Mouse (Mus musculus) embryo, embryonic 10.5 days (tissue): Measurements from ENCODE around the gene Yif1b.

ENCODE experiments used
- DNase-seq: peaks from one replicate; pipeline ENCODE4 v3.0.0-alpha.2; 2015; ENCODE audit warnings: low spot score

The Yif1b gene

GRCm38 (mm10) chr7:29281201-29282073, 43.3 kb downstream of the Yif1b start, which contains the start of gene Spint2:
Gene Spint2 (minus strand): TSS chr7:29281912.
- peak; percentile 47 for DNase-seq

DNA sequence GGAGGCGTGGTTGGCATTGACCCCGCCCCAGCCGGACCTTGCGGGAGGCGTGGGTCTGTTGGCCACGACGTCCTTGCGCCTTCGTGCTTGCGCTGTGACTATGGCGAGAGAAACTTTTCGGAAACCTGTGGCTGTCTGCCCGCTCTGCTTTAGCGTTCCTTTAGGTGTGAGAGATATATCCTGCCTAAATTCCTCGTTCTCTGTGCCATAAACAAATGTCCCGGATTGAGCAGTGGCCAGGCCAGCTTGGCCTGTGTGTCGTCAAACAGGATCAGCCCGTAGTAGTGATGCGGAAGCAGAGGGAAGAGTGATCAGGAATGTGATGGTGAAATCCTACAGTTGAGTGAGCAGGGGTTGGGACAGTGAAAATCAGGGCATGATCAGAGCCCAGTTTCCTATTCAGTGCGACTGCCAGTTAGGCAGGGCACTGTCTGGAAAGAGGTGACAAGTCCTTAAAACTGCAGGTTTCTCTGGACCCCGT, 44.0 kb downstream of the Yif1b start:
- DNase-seq, result no peak

GRCm38 (mm10) chr7:29283876-29284275, 45.7 kb downstream of the Yif1b start:
- DNase-seq, result no peak

- no peak for DNase-seq
Measured at GRCm38 (mm10) chr7:29284523-29284922, 46.4 kb downstream of the Yif1b start.

DNA sequence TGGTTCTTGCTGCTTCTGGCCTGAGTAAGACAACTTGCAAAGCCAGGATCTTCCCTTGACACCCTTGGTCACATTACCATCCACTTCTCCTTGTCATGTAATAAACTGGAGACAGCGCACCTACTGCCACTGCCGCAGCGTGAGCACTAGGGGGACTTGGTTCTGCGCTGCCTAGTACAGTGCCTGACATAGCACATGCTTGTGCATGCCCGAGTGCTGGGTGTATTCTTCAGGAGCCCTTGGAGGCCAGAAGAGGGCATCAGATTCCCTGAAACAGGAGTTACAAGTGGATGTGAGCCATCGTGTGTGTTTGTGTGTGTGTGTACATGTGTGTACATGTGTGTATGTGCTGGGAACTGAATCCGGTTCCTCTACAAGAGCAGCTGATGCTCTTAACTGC, 49.4 kb downstream of the Yif1b start:
- no peak for DNase-seq

- DNase-seq, result no peak
Measured at GRCm38 (mm10) chr7:29288079-29288478, 50.0 kb downstream of the Yif1b start.

GRCm38 (mm10) chr7:29288942-29289638, 51.0 kb downstream of the Yif1b start, which contains the start of gene Ppp1r14a:
Gene Ppp1r14a (plus strand): TSS chr7:29289308.
- peak; percentile 87 for DNase-seq

- peak; percentile 47 for DNase-seq
Measured at GRCm38 (mm10) chr7:29289856-29290255, 51.7 kb downstream of the Yif1b start.

DNA sequence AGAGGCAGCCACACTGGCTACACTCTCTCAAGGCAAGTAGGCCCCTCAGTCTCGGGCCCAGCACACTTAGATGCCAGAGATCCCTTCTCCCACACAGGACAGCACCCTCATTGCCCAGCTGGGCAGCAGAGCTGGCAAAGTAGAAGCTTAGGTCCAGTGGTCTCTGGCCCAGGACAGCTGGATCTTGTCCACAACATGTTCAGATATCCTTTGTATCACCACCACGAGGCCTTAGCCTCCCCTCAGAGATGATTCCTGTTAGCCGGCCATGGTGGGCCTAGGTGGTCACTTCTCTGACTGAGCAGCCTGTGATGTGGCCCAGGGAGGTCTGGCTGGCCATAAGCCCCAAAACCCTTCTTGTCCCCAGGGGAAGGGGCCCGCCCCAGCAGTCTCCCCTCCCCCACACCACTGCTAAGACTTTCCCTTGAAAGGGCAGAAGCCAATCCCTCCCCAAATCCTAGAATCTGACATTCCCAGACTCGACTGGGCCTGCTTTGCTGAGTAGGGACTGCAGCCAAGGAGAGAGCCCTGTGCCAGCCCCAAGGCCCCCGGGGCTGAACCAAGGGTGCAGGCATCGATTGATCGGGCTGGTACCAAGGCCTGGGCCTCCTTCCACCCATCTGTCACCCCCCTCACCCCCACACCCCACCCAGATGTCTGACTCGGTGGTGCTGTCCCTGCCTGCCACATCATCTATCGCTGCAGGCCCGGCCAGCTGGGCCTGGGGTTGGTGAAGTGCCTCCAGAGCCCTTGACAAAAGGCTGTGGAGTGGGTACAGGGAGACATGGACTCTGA, 52.8 kb downstream of the Yif1b start:
- peak; percentile 32 for DNase-seq

- DNase-seq, result peak; percentile 64
Measured at GRCm38 (mm10) chr7:29291616-29292457, 53.7 kb downstream of the Yif1b start.

DNA sequence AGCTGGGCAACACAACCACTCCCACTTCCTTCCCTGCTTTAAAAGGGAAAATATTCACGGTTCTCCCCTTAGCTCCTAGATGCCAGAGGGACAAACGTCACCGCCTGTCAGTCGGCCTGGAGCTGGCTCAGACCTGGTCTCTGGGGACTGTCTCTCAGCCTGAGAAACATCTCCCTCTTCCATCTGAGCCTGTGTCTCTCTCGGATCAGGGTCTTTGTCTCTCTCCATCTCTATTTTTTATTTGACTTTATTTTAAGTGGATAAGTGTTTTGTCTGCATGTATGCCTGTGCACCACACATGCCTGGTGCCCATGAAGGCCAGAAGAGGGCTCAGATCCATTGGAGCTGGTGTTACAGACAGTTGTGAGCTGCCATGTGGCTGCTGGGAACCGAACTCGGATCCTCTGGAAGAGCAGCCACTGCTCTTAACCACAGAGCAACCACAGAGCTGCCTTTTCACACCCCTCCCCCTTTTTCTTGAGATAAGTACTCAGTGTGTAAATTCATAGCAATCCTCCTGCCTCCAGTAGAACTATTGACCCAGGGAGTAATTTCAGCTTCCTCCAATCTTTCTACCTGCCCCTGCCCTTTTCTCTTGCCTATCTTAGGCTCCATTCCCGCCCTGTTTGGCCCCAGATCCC, 54.4 kb downstream of the Yif1b start:
- peak; percentile 53 for DNase-seq

GRCm38 (mm10) chr7:29293131-29294065, 55.3 kb downstream of the Yif1b start:
- DNase-seq, result peak; percentile 67

GRCm38 (mm10) chr7:29294111-29294761, 56.1 kb downstream of the Yif1b start:
- no peak for DNase-seq

- DNase-seq, result no peak
Measured at GRCm38 (mm10) chr7:29295861-29296647, 57.9 kb downstream of the Yif1b start.

- DNase-seq, result peak; percentile 90
Measured at GRCm38 (mm10) chr7:29296998-29297397, 58.9 kb downstream of the Yif1b start.
